Mouse (Mus musculus): ENCODE results near the gene Rhod.

DNA sequence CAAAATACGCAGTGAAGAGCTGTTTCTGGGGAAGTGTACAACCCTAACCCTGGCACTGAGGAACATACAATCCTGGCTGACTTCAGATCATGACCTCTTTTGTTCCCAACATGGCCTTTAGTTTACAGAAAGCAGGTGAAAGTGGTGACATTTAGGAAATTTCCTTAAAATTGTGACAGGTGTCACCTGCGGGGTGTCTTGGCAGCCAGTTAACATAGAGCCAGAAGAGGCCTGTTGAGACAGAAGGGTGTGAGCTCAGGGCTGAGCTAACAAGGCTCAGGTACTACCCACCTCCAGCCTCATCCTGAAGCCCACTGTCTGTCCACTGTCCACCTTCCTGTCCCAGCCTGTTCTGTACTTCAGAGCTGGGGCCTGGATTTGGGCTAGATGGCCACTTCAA, 40.8 kb upstream of the Rhod start:
- TF ChIP-seq POLR2A (IDR thresholded peaks at IDR 0.05; ENCODE audit: low read depth, low read length) (no peak), CTCF (IDR thresholded peaks at IDR 0.05; ENCODE audit: borderline replicate concordance, insufficient read depth, low read length) (no peak)

Measured in embryonic fibroblast, embryonic 13.5 days (primary cell).